In genomic region chr7:19084277-19084771, GRCm38 (mm10) we compare ENCODE assay signal across 8 mouse cellular contexts. TPM values are rescaled to one million over a fixed set of nuclear protein-coding genes. Genes with fewer than 3 reads are reported as not detected.
DNase-seq lines count a peak whose midpoint lies in the region; ATAC-seq and TF ChIP-seq lines count a peak whose summit lies in the region.

No protein-coding gene starts in this region.

- no peak for ATAC-seq in kidney, embryonic 15.5 days (replicated peaks; ENCODE audit: low FRiP score)
- peak; percentile 25 for ATAC-seq in intestine, embryonic 16.5 days
- no peak for ATAC-seq in neural tube, embryonic 15.5 days (ENCODE audit: low FRiP score)

- peaks cover 57% of the 10 kb centered on the region for H3K4me1 ChIP-seq in kidney, embryonic 15.5 days
- peaks cover 15% of the 10 kb centered on the region for H3K4me1 ChIP-seq in bone marrow macrophage, adult 2 months (ENCODE audit: control insufficient read depth, insufficient read depth, low read length)
- peaks cover 50% of the 10 kb centered on the region for H3K4me1 ChIP-seq in intestine, embryonic 16.5 days (ENCODE audit: control insufficient read depth, insufficient read depth, low read length)
- H3K4me1 ChIP-seq in neural tube, embryonic 15.5 days, result peaks cover 46% of the 10 kb centered on the region

- peak overlapping the region; percentile 55 for H3K4me2 ChIP-seq in kidney, embryonic 15.5 days
- H3K4me2 ChIP-seq in intestine, embryonic 16.5 days (ENCODE audit: low read depth, low read length), result peak overlapping the region; percentile 49
- H3K4me2 ChIP-seq in neural tube, embryonic 15.5 days, result peak overlapping the region; percentile 40

- no peak for TF ChIP-seq POLR2A in bone marrow macrophage, adult 2 months (IDR thresholded peaks at IDR 0.05; ENCODE audit: borderline replicate concordance, low read depth, low read length)

- peaks cover 66% of the 10 kb centered on the region for H3K36me3 ChIP-seq in kidney, embryonic 15.5 days
- H3K36me3 ChIP-seq in intestine, embryonic 16.5 days (ENCODE audit: control insufficient read depth, insufficient read depth, low read length), result peaks cover 28% of the 10 kb centered on the region
- H3K36me3 ChIP-seq in neural tube, embryonic 15.5 days, result peaks cover 63% of the 10 kb centered on the region

- no peaks in the 10 kb centered on the region for H3K9me3 ChIP-seq in kidney, embryonic 15.5 days (replicated peaks)
- H3K9me3 ChIP-seq in intestine, embryonic 16.5 days (ENCODE audit: control insufficient read depth, low read length), result no peaks in the 10 kb centered on the region
- no peaks in the 10 kb centered on the region for H3K9me3 ChIP-seq in neural tube, embryonic 15.5 days (replicated peaks)

- H3K27ac ChIP-seq in kidney, embryonic 15.5 days, result peak overlapping the region; percentile 76
- no peak overlapping the region for H3K27ac ChIP-seq in bone marrow macrophage, adult 2 months (ENCODE audit: insufficient read depth, low read depth, low read length)
- H3K27ac ChIP-seq in intestine, embryonic 16.5 days (ENCODE audit: low read length), result peak overlapping the region; percentile 61
- no peak overlapping the region for H3K27ac ChIP-seq in neural tube, embryonic 15.5 days (replicated peaks)

- no peak for TF ChIP-seq CTCF in bone marrow macrophage, adult 2 months (IDR thresholded peaks at IDR 0.05; ENCODE audit: low read depth, low read length)

- intact Hi-C loops in left cerebral cortex, postnatal 4 days (cut with DNase I), result no loop called here

- H3K27me3 ChIP-seq in kidney, embryonic 15.5 days, result no peaks in the 10 kb centered on the region
- H3K27me3 ChIP-seq in intestine, embryonic 16.5 days (replicated peaks; ENCODE audit: control insufficient read depth, insufficient read depth, low read length), result no peaks in the 10 kb centered on the region
- no peaks in the 10 kb centered on the region for H3K27me3 ChIP-seq in neural tube, embryonic 15.5 days (replicated peaks)

- 50% methylated on average over 6 of the region's 6 CpGs for WGBS in kidney, embryonic 15.5 days
- 49% methylated on average over 6 of the region's 6 CpGs for WGBS in intestine, embryonic 16.5 days
- WGBS in neural tube, embryonic 15.5 days, result 79% methylated on average over 6 of the region's 6 CpGs

- no peak for DNase-seq in kidney, adult 11 months
- no peak for DNase-seq in embryo, embryonic 10 days (ENCODE audit: low spot score)
- DNase-seq in left cerebral cortex, postnatal 4 days, result no peak
- DNase-seq in left cerebral cortex, adult 11 months (ENCODE audit: low spot score), result no peak

- H3K4me3 ChIP-seq in kidney, embryonic 15.5 days (replicated peaks), result peak overlapping the region; percentile 39
- H3K4me3 ChIP-seq in bone marrow macrophage, adult 2 months (ENCODE audit: insufficient read depth, low read length), result peak overlapping the region; percentile 11; the same call in 1 of the 2 replicates
- H3K4me3 ChIP-seq in intestine, embryonic 16.5 days (ENCODE audit: low read length), result peak overlapping the region; percentile 50
- peak overlapping the region; percentile 15; the same call in 1 of the 2 replicates for H3K4me3 ChIP-seq in neural tube, embryonic 15.5 days (replicated peaks)

- 0 out of 2 replicates have a peak overlapping the region, but pooled peaks have one; percentile 26 for H3K9ac ChIP-seq in kidney, embryonic 15.5 days
- H3K9ac ChIP-seq in intestine, embryonic 16.5 days (ENCODE audit: low read depth, low read length), result peak overlapping the region; percentile 73
- H3K9ac ChIP-seq in neural tube, embryonic 15.5 days (replicated peaks), result no peak overlapping the region

RNA-seq across cellular contexts. Expression of gene Dmpk, which starts 0.7 kb away (rescaled TPM):
- polyA plus RNA-seq in kidney, embryonic 15.5 days (2015; fragmentation: Nextera tagmentation; extraction: Ambion mirVana), result 18.1 and 24.7 TPM in 2 replicates
- 2.9 and 4.2 TPM in 2 replicates for polyA plus RNA-seq in bone marrow macrophage, adult 2 months (2012; ENCODE audit: insufficient read depth, insufficient read length, missing spikeins)
- 54.6 and 59.3 TPM in 2 replicates for polyA plus RNA-seq in intestine, embryonic 16.5 days (2015; fragmentation: Nextera tagmentation; extraction: Ambion mirVana)
- 10.0 and 14.9 TPM in 2 replicates for polyA plus RNA-seq in neural tube, embryonic 15.5 days (2015; fragmentation: Nextera tagmentation; extraction: Ambion mirVana)
- total RNA-seq in left cerebral cortex, postnatal 4 days (2021), result 10 to 100 TPM; 45.3 to 46.5 TPM

RNA-seq across cellular contexts. Expression of gene Dmwd, which starts 8.3 kb away (rescaled TPM):
- polyA plus RNA-seq in kidney, embryonic 15.5 days (2015; fragmentation: Nextera tagmentation; extraction: Ambion mirVana), result 15.4 and 18.7 TPM in 2 replicates
- polyA plus RNA-seq in bone marrow macrophage, adult 2 months (2012; ENCODE audit: insufficient read depth, insufficient read length, missing spikeins), result 1.7 and 2.6 TPM in 2 replicates
- polyA plus RNA-seq in intestine, embryonic 16.5 days (2015; fragmentation: Nextera tagmentation; extraction: Ambion mirVana), result 6.4 and 6.7 TPM in 2 replicates
- 30.3 and 35.8 TPM in 2 replicates for polyA plus RNA-seq in neural tube, embryonic 15.5 days (2015; fragmentation: Nextera tagmentation; extraction: Ambion mirVana)
- total RNA-seq in left cerebral cortex, postnatal 4 days (2021), result 100 to 1,000 TPM; 147 to 151 TPM

RNA-seq across cellular contexts. Expression of gene Six5, which starts 10.1 kb away (rescaled TPM):
- 8.0 and 10.1 TPM in 2 replicates for polyA plus RNA-seq in kidney, embryonic 15.5 days (2015; fragmentation: Nextera tagmentation; extraction: Ambion mirVana)
- polyA plus RNA-seq in bone marrow macrophage, adult 2 months (2012; ENCODE audit: insufficient read depth, insufficient read length, missing spikeins), result 0.36 and 0.44 TPM in 2 replicates
- 7.3 and 7.5 TPM in 2 replicates for polyA plus RNA-seq in intestine, embryonic 16.5 days (2015; fragmentation: Nextera tagmentation; extraction: Ambion mirVana)
- 1.8 and 3.1 TPM in 2 replicates for polyA plus RNA-seq in neural tube, embryonic 15.5 days (2015; fragmentation: Nextera tagmentation; extraction: Ambion mirVana)
- total RNA-seq in left cerebral cortex, postnatal 4 days (2021), result 1 to 10 TPM; 2.2 to 3.3 TPM

RNA-seq across cellular contexts. Expression of gene Rsph6a, which starts 29.8 kb away (rescaled TPM):
- polyA plus RNA-seq in kidney, embryonic 15.5 days (2015; fragmentation: Nextera tagmentation; extraction: Ambion mirVana), result not detected in 2 replicates
- polyA plus RNA-seq in bone marrow macrophage, adult 2 months (2012; ENCODE audit: insufficient read depth, insufficient read length, missing spikeins), result not detected in 2 replicates
- 0.05 TPM in 1 of 2 replicates, not detected in the other for polyA plus RNA-seq in intestine, embryonic 16.5 days (2015; fragmentation: Nextera tagmentation; extraction: Ambion mirVana)
- polyA plus RNA-seq in neural tube, embryonic 15.5 days (2015; fragmentation: Nextera tagmentation; extraction: Ambion mirVana), result 0.24 TPM in 1 of 2 replicates, not detected in the other
- total RNA-seq in left cerebral cortex, postnatal 4 days (2021), result under 1 TPM; 0.30 to 0.46 TPM

RNA-seq across cellular contexts. Expression of gene Gm4969, which starts 33.8 kb away (rescaled TPM):
- polyA plus RNA-seq in kidney, embryonic 15.5 days (2015; fragmentation: Nextera tagmentation; extraction: Ambion mirVana), result 2.9 and 3.4 TPM in 2 replicates
- not detected in 2 replicates for polyA plus RNA-seq in bone marrow macrophage, adult 2 months (2012; ENCODE audit: insufficient read depth, insufficient read length, missing spikeins)
- polyA plus RNA-seq in intestine, embryonic 16.5 days (2015; fragmentation: Nextera tagmentation; extraction: Ambion mirVana), result 1.5 and 2.1 TPM in 2 replicates
- 7.5 and 8.2 TPM in 2 replicates for polyA plus RNA-seq in neural tube, embryonic 15.5 days (2015; fragmentation: Nextera tagmentation; extraction: Ambion mirVana)
- 10 to 100 TPM in 1 of 2 experiments, 1 to 10 TPM in 1; 9.4 to 11.0 TPM for total RNA-seq in left cerebral cortex, postnatal 4 days (2021)

Comparison
In these comparisons a context has a peak if more than half of its experiments do, and no peak if none do; other contexts are left out.
1. H3K27ac ChIP-seq: peak in kidney, embryonic 15.5 days (single experiment) and intestine, embryonic 16.5 days (single experiment); none in bone marrow macrophage, adult 2 months (single experiment) and neural tube, embryonic 15.5 days (single experiment).
2. Peak in every context shown above with its lines, with median percentiles within 50 percentile points of each other: H3K4me2 ChIP-seq and H3K4me3 ChIP-seq.